Mouse (Mus musculus): ENCODE data around the gene Lin7a.

- TF ChIP-seq TAL1 (IDR thresholded peaks at IDR 0.05; ENCODE audit: low read length) (no peak), GATA1 (IDR thresholded peaks at IDR 0.05; ENCODE audit: low read length) (no peak)
Observed at GRCm38 (mm10) chr10:107316100-107316499, 44.6 kb downstream of the Lin7a start.

Data from erythroblast, embryonic 14.5 days (primary cell).